Mouse (Mus musculus): ENCODE results near the gene Ldlrap1. TPM values are rescaled to one million over a fixed set of nuclear protein-coding genes. Genes with fewer than 3 reads are reported as not detected.

Ldlrap1 gene
- 5.3 and 7.0 TPM in 2 replicates for polyA plus RNA-seq (2016; fragmentation: Nextera tagmentation; extraction: Ambion mirVana)

DNA sequence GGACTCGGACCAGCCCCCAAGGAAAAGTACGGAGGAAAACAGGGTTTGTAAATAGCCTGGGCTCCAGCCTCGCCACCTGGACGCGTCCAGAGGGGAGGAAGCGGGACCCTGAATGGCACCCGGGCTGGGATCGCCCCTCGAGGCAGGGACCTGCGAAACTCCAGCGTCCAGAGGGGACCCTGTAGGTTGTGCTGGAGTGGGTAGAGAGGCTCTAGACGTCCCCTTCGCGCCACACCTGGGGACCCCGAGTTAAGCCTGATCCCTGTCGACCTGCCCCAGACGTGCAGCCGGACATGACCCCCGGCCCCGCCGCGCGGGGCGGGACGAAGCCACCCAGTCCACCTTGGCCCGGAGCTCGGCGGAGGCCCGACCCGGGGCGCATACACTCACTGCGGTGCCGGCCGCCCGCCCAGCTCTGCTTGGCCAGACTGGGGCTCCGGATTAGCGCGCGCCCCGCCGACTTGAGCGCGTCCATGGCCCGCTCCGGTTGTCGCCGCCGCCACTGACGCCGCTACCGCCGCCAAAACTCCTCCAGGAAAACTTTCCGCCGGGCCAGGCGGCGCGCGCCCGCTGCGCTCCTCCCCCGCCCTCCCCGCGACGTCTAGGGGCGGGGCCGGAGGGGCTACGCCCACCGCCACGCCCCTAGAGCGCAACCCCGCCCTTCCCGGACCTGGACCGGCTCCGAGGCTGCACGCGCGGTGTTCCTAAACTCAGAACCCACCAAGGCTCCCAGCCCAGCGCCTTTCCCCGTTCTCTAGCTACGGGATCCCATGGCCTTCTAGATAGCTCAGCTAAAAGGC lies at the start of gene Ldlrap1:
Gene Ldlrap1, minus strand, starts transcription at position 599 of the 800 bp plus-strand sequence.
- Histone ChIP-seq H3K4me1 (peaks cover 15% of the 10 kb centered on the region), H3K27ac (no peak within 1 kb of the TSS)
- ATAC-seq (ENCODE audit: low FRiP score, low read depth): peak; percentile 73

DNA sequence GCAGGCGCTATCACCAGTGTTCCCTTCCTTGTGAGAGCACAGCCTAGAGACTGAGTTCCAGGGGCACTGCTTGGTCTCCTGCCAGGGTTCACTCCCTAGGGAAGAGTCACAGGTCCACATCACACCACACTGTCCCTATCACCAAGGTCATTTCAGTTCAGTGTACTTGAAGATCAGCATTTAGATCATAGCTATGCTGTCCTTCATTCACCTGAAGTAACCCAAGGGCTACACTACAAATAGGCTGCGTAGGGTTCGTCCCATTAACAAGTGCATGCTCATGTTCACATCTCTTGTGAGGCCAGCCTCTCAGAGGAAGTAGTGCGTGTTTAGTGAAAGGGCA lies 46.4 kb upstream of the Ldlrap1 start:
- H3K9ac ChIP-seq: no peak overlapping the region
- no peaks in the 10 kb centered on the region for H3K27me3 ChIP-seq (replicated peaks)
- no peak overlapping the region for H3K4me2 ChIP-seq (replicated peaks)
- H3K4me1 ChIP-seq: no peaks in the 10 kb centered on the region
- H3K4me3 ChIP-seq: no peak overlapping the region
- H3K27ac ChIP-seq: no peak overlapping the region
- 91% methylated on average over 4 of the region's 4 CpGs for WGBS
- ATAC-seq (ENCODE audit: low FRiP score, low read depth): no peak
- H3K36me3 ChIP-seq: peaks cover 47% of the 10 kb centered on the region
- H3K9me3 ChIP-seq: no peaks in the 10 kb centered on the region

More for the DNA sequence above, at the start of gene Ldlrap1:
- Histone ChIP-seq H3K36me3 (no peaks in the 10 kb centered on the region), H3K9me3 (no peaks in the 10 kb centered on the region), H3K9ac (peak within 1 kb of the TSS; percentile 64), H3K4me2 (replicated peaks) (peak within 1 kb of the TSS; percentile 82), H3K4me3 (peak within 1 kb of the TSS; percentile 55), H3K27me3 (replicated peaks) (peaks cover 43% of the 10 kb centered on the region)
- WGBS: under 1% methylated on average over 80 of the region's 80 CpGs

DNA sequence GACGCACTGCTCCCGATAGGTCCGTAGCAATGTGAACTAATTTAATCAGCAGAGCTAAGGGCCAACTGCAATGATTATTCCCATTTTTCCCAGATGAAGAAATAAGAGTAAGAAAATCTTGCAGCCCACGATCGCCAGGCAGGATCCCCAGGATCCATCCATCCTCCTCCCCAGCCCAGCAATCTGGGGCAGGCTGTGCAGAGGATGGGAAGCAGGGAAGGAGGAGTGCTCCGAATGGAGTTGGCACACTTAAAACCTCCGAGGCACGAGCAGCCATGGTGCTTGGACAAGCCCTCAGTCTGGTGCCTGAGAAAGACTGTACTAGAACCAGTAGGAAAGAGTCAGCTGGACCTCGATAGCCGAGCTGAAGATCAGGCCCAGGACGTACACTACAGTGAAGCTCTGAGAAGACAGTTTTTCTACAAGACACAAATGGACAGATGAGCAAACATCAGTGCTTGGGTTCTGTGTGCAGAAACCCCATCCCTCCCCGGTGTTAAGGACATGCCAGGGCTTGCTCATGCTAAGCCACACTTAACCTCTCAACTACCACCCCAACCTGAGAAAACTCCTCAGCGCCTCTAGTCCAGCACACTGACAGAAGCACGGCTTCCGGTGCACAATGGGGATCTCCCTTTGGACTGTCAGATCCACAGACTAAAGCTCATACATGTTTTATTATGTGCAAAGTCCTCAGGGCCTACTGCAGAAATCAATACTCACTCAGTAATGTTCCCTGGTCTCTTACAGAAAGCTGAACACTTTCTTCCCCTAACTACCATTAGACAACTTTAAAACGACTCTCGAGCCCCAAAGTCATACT lies 45.8 kb upstream of the Ldlrap1 start:
- 91% methylated on average over 17 of the region's 17 CpGs for WGBS
- Histone ChIP-seq H3K4me1 (no peaks in the 10 kb centered on the region), H3K9me3 (no peaks in the 10 kb centered on the region), H3K4me2 (replicated peaks) (no peak overlapping the region), H3K4me3 (no peak overlapping the region), H3K27me3 (replicated peaks) (no peaks in the 10 kb centered on the region), H3K9ac (no peak overlapping the region), H3K27ac (no peak overlapping the region), H3K36me3 (peaks cover 50% of the 10 kb centered on the region)
- no peak for ATAC-seq (ENCODE audit: low FRiP score, low read depth)

DNA sequence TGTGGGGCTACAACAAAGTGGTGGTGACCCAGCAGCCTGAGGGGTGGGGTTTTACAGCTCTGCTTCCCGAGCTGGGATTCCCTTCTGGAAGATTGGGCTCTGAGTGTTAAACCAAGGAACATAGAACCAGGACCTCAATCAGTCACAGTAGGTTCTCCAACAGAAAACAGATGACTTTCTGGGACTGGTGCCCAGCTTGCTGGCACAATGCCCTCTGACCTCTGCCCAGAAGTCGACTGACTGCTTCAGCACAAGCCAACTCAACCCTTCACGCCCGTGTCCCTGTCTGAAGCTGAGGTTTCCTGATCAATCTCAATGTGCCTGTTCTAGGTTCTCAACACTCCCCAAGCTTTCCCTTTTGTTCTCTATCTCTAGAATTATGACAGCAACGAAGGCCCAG lies 36.9 kb upstream of the Ldlrap1 start:
- H3K27me3 ChIP-seq (replicated peaks): no peaks in the 10 kb centered on the region
- H3K4me1 ChIP-seq: no peaks in the 10 kb centered on the region
- H3K27ac ChIP-seq: no peak overlapping the region
- H3K36me3 ChIP-seq: peaks cover 88% of the 10 kb centered on the region
- H3K4me3 ChIP-seq: no peak overlapping the region
- no peak for ATAC-seq (ENCODE audit: low FRiP score, low read depth)
- WGBS: 86% methylated on average over 5 of the region's 5 CpGs
- H3K9ac ChIP-seq: no peak overlapping the region
- H3K4me2 ChIP-seq (replicated peaks): no peak overlapping the region
- H3K9me3 ChIP-seq: no peaks in the 10 kb centered on the region

DNA sequence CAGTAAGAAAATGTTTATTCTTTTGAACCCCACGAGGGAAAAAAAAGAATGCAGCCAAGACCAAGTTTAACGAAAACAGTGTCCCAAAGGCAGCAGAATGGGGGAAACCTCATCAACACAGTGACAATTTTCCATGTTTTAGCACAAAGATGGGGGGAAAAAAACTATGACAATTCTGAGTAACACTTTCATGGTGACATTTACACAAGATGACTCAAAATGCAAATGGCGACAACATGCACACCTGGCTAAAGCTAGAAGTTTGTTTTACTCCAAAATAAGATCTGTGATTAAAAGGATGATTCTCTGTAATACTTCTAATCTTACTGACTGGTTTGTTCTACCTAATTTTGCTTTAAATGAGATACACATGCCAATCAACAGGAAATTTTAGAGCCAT lies 34.9 kb upstream of the Ldlrap1 start:
- peaks cover 70% of the 10 kb centered on the region for H3K36me3 ChIP-seq
- no peak overlapping the region for H3K9ac ChIP-seq
- WGBS: 92% methylated on average over 3 of the region's 3 CpGs

DNA sequence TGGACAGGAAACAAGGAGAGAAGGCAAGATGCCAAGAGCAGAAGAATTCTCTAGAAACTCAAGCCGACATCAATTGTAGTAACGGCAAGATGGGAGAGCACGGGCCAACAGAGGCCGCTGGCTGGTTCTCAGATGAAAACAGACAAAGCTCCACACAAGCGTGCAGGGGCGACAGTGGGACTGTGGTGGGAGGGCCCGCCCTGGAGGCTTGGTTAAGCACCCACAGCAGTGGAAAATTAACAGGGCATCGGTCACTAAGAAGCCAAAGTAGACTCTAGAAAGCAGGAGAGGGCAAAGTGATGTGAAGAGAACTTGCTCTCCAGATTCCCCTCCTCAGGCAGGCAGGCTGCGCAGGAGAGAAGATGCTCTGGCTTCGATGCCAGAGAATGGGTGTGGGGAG lies 34.3 kb upstream of the Ldlrap1 start:
- no peaks in the 10 kb centered on the region for H3K27me3 ChIP-seq (replicated peaks)
- H3K4me3 ChIP-seq: no peak overlapping the region
- no peaks in the 10 kb centered on the region for H3K4me1 ChIP-seq
- ATAC-seq (ENCODE audit: low FRiP score, low read depth): no peak
- no peak overlapping the region for H3K9ac ChIP-seq
- 93% methylated on average over 10 of the region's 10 CpGs for WGBS
- H3K36me3 ChIP-seq: peaks cover 65% of the 10 kb centered on the region
- no peak overlapping the region for H3K4me2 ChIP-seq (replicated peaks)
- no peaks in the 10 kb centered on the region for H3K9me3 ChIP-seq
- H3K27ac ChIP-seq: no peak overlapping the region

More for the DNA sequence above, 34.9 kb upstream of the Ldlrap1 start:
- H3K4me1 ChIP-seq: no peaks in the 10 kb centered on the region
- no peak overlapping the region for H3K27ac ChIP-seq
- ATAC-seq (ENCODE audit: low FRiP score, low read depth): no peak
- no peak overlapping the region for H3K4me3 ChIP-seq
- H3K4me2 ChIP-seq (replicated peaks): no peak overlapping the region
- H3K9me3 ChIP-seq: no peaks in the 10 kb centered on the region
- no peaks in the 10 kb centered on the region for H3K27me3 ChIP-seq (replicated peaks)

DNA sequence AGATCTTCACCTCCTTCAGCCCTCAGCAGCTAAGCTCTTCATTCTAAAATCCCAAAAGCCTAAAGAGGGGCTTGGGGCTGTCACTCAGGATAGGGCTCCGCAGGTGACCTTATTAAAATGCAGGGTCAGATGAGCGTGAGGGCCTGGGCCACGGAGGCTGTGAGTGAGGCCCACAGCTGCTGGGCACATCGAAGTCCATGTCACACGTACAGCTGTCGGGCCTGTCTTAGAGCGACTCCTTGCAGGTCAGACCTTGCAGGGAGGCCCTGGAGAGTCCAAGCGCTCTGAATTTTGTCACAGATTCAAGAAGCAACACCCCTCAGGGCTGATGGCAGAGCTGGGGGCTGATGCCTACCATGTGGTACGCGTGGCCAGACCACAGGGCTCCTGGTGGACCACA lies 32.9 kb upstream of the Ldlrap1 start:
- ATAC-seq (ENCODE audit: low FRiP score, low read depth): no peak
- Histone ChIP-seq H3K4me2 (replicated peaks) (no peak overlapping the region), H3K9ac (peak overlapping the region; percentile 6; the same call in 1 of the 2 replicates), H3K4me1 (no peaks in the 10 kb centered on the region), H3K4me3 (no peak overlapping the region), H3K27me3 (replicated peaks) (no peaks in the 10 kb centered on the region), H3K9me3 (no peaks in the 10 kb centered on the region), H3K27ac (no peak overlapping the region), H3K36me3 (peaks cover 53% of the 10 kb centered on the region)
- WGBS: 76% methylated on average over 10 of the region's 10 CpGs

DNA sequence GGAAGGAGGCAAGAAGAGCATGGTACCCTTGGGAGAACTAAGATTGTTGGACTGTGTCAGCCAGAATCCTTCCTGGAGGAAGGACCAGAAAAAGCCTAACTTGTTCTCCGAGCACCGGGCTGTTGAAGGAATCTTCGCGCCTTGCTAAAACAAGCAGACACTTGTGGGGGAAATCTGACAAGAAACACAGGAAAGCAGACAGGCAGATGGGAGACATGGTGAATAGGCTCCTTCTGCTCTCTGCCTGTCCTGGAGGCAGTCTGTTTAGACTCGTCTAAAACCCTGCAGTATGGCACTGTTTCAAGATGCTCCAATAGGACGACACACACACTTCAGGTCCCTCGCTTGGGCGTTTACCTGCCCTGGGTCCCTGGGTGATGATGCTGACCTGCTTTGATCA lies 32.3 kb upstream of the Ldlrap1 start:
- Histone ChIP-seq H3K9me3 (no peaks in the 10 kb centered on the region), H3K9ac (no peak overlapping the region), H3K4me3 (no peak overlapping the region), H3K27ac (no peak overlapping the region), H3K36me3 (peaks cover 47% of the 10 kb centered on the region), H3K4me1 (no peaks in the 10 kb centered on the region), H3K4me2 (replicated peaks) (no peak overlapping the region), H3K27me3 (replicated peaks) (no peaks in the 10 kb centered on the region)
- WGBS: 74% methylated on average over 8 of the region's 8 CpGs
- no peak for ATAC-seq (ENCODE audit: low FRiP score, low read depth)

DNA sequence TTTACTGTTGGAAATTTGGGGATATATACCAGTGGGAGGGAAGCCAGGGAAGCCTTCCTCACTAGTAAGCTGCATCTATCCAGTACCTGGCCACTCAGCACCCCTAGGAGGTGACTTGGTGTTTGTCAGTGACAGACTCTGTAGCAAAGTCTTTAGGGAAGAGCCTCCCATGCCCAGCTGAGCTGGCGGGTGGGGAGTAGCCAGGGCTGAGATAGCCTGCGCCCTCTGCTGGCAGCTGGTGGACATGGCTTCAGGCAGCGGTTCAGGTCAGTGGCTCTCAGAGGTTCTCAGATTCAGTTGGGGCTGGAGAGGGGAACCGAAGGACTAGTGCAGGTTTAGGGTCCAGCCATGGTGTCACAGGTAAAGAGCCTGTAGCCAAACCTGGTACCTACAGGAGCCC lies 31.4 kb upstream of the Ldlrap1 start:
- WGBS: 12% methylated on average over 4 of the region's 4 CpGs
- ATAC-seq (ENCODE audit: low FRiP score, low read depth): peak; percentile 53; the same call in 1 of the 2 replicates
- no peak overlapping the region for H3K4me3 ChIP-seq
- no peak overlapping the region for H3K4me2 ChIP-seq (replicated peaks)
- H3K9me3 ChIP-seq: no peaks in the 10 kb centered on the region
- no peak overlapping the region for H3K27ac ChIP-seq
- H3K4me1 ChIP-seq: no peaks in the 10 kb centered on the region
- H3K27me3 ChIP-seq (replicated peaks): no peaks in the 10 kb centered on the region
- peaks cover 39% of the 10 kb centered on the region for H3K36me3 ChIP-seq
- no peak overlapping the region for H3K9ac ChIP-seq

DNA sequence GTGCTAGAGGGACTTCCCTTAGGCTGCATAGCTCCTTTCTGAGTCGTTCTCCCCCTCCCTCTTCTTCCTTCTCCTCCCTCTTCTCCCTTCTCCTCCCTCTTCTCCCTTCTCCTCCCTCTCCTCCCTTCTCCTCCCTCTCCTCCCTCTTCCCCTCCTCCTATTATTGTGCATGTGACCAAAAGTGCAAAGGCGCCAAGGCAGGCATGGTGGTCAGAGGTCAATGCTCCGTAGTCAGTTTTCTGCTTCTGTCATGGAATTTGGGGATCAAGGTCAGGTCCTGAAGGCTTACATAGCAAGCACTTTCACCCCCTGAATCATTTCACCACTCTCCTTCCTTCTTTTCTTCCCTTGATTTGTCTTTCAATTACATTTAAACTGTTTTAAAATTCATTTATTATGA lies 31.0 kb upstream of the Ldlrap1 start:
- H3K4me2 ChIP-seq (replicated peaks): no peak overlapping the region
- 40% methylated on average over 3 of the region's 3 CpGs for WGBS

DNA sequence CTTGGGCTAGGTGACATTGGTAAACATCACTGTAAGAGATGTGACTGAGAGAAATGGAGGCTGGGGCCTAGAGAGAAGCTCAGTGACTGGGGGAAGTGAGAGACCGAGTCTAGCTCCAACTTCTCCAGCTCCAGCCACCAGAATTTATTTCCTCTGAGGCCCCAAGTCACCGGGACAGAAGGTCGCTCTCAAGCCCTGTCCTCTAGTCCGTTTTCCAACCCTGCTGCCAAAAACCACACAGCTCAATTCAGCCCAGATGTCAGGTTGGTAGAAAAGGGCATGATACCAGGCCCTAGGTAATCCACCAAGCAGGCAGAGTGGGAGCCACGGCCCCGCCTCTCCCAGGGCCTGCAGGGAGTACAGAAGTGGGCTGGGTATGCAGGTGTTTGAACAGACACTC lies 29.8 kb upstream of the Ldlrap1 start:
- Histone ChIP-seq H3K36me3 (peaks cover 25% of the 10 kb centered on the region), H3K27me3 (replicated peaks) (no peaks in the 10 kb centered on the region), H3K9ac (no peak overlapping the region), H3K4me3 (no peak overlapping the region), H3K4me2 (replicated peaks) (no peak overlapping the region), H3K4me1 (no peaks in the 10 kb centered on the region), H3K27ac (no peak overlapping the region), H3K9me3 (no peaks in the 10 kb centered on the region)
- no peak for ATAC-seq (ENCODE audit: low FRiP score, low read depth)
- 86% methylated on average over 6 of the region's 6 CpGs for WGBS

More for the DNA sequence above, 31.0 kb upstream of the Ldlrap1 start:
- no peak overlapping the region for H3K4me3 ChIP-seq
- ATAC-seq (ENCODE audit: low FRiP score, low read depth): no peak
- no peaks in the 10 kb centered on the region for H3K9me3 ChIP-seq
- no peak overlapping the region for H3K9ac ChIP-seq
- no peak overlapping the region for H3K27ac ChIP-seq
- H3K27me3 ChIP-seq (replicated peaks): no peaks in the 10 kb centered on the region
- no peaks in the 10 kb centered on the region for H3K4me1 ChIP-seq
- H3K36me3 ChIP-seq: peaks cover 36% of the 10 kb centered on the region

DNA sequence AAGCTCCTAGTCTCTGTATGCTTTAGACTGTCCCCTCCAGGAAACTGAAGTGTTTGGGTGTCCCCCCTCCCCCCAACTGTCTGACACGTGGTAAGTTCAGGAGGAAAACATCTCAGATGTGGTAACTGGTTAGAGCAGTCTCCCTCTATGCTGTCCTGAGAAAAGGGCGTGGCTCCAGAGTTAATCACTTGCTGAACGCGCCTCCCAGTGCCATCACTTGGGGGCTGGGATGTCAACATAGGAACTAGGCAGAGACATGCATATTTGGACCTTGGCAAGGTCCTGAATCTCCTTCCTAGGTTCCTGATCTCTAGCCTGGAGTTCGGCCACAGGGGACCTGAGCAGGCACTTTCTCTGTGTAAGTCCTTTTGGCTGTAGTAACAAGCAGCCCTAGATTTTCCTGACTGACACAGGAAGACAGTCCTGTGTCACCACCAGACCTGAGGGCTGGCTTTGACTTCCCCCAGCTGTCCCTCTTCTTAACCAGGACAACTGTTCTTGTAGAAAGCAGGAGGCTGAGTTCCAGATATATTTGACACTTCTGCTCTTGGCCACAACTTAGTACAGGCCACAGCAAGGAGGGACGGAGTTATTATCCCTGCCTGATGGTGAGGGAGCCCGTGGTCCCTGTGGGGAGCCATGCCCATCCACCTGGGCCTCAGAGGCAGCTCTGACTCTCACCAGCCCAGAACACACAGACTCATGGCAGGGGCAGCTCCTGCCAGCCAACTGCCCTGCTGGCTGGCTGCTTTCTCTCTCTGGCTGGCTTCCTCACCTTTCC lies 28.9 kb upstream of the Ldlrap1 start:
- no peaks in the 10 kb centered on the region for H3K9me3 ChIP-seq
- peaks cover 16% of the 10 kb centered on the region for H3K36me3 ChIP-seq
- no peak for ATAC-seq (ENCODE audit: low FRiP score, low read depth)
- H3K27ac ChIP-seq: no peak overlapping the region
- WGBS: 29% methylated on average over 7 of the region's 7 CpGs
- H3K4me2 ChIP-seq (replicated peaks): no peak overlapping the region
- H3K9ac ChIP-seq: 0 out of 2 replicates have a peak overlapping the region, but pooled peaks have one; percentile 5
- H3K4me3 ChIP-seq: no peak overlapping the region
- H3K4me1 ChIP-seq: no peaks in the 10 kb centered on the region
- no peaks in the 10 kb centered on the region for H3K27me3 ChIP-seq (replicated peaks)
